Mouse (Mus musculus) left cerebral cortex, postnatal 14 days (tissue): ENCODE measurements at regions not wholly inside any gene's neighbourhood (a gene's known extent, or its start where the extent isn't known, plus 50 kb on each side); places are given as distances from the start of the nearest gene placed in this dataset.
A peak's percentile ranks its signal among the peaks of the same experiment; 100 is the strongest.

Experiments used
- DNase-seq, 2 experiments: peaks; one replicate each; pipeline ENCODE4 v3.0.0; 2021 to 2022; ENCODE audit warnings: low spot score in 2 of 2, mixed read lengths in 1 of 2
- intact Hi-C: fragments of 180-260 bp; cut with DNase I; formaldehyde crosslinking; loops from one replicate; pipeline ENCODE4 v1.15.1; 2025

GRCm38 (mm10) chr3:71590840-71591239, 1376.8 kb downstream of the Sis start:
- peak in 1 of 2 experiments; percentile 4 for DNase-seq
- intact Hi-C loops: no loop called here

- intact Hi-C loops: no loop called here
- no peak for DNase-seq
Measured at GRCm38 (mm10) chr3:71563820-71564418, 1403.7 kb downstream of the Sis start.

DNA sequence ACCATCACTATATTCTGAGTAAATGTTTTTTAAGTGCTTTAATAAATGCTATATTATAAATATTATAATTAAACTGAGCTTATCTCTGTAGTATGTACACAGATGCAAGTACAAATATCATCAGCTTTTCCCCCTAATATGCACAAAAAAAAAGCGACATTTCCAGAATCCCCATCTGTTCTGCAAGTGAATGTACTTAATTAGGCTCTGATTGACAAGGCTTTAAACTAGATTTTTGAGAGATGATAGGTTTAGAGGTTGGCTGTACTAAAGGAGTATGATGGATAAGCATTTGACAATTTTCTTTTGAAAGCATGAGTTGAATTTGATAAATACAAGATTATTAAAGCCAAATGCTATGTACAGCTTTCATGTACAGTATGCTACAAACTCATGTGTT, 1404.8 kb downstream of the Sis start:
- intact Hi-C loops: no loop called here
- no peak for DNase-seq

GRCm38 (mm10) chr3:71545821-71546220, 1421.8 kb downstream of the Sis start:
- intact Hi-C loops: no loop called here
- DNase-seq: no peak

DNA sequence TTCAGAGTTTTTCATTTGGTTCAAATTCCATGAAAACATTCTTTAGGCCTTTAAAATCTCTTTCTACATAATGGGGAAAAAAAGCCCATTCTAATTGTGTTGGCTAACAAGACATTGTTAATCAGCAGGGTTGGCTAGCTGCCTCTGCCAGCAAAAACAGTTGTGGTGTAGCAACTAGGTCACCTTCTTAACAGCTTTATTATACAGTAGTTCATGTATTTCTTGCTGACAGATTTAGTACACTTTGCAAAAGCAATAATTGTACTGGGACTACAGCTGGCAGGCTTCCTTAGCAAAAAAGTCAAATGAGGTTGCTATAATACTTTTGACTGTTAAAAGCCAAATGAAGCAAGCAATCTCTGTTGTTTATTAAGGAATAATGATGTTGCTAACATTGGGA, 1454.8 kb downstream of the Sis start:
- no peak for DNase-seq
- intact Hi-C loops: no loop called here
